Mouse (Mus musculus) adrenal gland (tissue): ENCODE data around the gene Apip.

Source experiments
- intact Hi-C: fragments of 180-260 bp; cut with DNase I; formaldehyde crosslinking; loops from one replicate; pipeline ENCODE4 v1.15.1; 2025

Gene Apip

DNA sequence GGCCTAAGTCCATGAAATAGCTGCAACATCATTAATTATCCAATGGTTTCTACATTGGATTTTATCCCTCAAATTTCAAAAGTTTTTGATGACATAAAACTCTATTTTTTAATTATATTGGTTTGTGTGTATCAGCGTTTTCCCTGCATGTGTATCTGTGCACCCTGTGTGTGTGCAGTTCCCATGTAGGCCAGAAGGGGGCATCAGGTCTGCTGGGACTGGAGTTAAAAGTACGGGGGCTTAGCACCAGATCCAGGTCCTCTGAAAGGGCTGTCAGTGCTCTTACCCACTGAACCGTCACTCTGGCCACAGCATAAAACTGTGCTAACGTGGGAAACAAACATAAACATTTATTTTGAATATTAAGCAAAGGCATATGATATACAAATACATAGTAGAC is 14.6 kb downstream of the Apip start:
- intact Hi-C loops, result loop anchor here (1.0 to 5.0 kb wide), 3 partner anchors 44 to 334 kb away; no protein-coding TSS in a partner anchor

DNA sequence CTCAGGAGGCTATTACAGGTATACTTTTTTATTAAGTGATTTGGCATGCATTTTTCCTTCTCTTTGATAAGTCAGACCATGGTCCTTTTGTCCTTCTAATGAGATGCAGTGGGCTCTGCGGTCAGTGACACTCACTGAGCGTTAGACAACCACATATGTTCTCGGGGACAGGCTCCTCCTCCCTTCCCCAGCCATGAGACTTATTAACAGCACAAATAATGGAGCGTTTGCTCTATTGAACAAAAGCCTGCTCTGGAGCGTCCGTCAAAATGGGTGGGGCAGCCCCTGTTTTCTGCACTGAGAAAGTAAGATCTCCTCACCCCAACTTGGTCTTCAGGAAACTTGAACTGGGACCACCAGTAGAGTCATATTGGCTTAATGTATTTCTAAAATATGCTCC is 16.0 kb downstream of the Apip start:
- intact Hi-C loops, result loop anchor here (5.0 kb wide), 2 partner anchors 43 to 333 kb away; no protein-coding TSS in a partner anchor

DNA sequence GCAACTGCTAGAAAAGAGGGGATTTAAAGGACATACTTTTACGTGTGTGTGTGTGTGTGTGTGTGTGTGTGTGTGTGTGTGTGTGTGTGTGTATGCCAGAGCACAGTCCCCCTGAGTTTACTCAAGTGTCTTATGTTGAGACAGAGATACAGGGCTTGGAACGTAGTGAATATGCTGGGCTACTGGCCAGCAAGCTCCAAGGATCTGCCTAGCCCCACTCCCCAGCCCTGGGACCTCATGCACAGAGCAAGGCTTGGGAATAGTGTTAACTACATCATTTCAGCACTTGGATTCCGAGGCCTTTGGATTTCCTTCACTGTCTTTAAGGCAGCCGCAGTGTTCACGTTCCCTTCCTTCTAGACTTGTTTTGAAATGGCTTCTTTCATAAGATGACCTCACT is 29.1 kb downstream of the Apip start:
- intact Hi-C loops, result no loop called here

DNA sequence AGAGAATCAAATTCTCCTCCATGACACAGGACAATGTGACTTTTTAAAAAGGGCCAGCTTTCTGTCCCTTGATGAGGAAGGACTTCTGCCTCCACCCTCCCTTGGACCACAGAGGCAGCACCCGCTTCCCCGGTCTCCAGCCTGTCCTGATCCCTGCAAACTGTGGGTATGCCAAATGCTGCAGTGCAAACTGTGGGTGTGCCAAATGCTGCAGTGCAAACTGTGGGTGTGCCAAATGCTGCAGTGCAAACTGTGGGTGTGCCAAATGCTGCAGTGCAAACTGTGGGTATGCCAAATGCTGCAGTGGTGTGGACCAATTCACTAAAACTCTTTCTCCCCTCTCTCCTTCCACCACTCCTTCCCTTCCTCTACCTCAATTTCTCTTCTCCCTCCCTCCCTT is 32.7 kb downstream of the Apip start:
- intact Hi-C loops, result no loop called here

DNA sequence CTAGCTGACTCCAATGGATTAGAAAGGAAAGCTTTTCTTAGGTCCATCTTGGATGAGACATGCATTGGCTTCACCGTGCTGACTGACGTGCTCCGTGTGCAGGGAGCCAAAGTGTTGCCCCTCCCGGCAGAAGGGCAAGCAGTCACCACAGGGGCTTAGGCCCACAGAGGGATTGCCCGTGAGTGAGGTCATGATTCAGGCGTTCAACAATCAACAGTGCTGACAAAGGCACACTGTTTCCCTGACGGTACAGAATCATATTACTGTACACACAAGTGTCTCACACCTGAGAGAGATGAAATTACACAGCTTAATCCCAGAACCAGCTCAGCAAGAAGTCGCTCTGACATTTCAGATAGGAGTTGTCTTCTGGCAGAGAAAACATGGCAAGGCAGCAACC is 38.2 kb downstream of the Apip start:
- intact Hi-C loops, result no loop called here

DNA sequence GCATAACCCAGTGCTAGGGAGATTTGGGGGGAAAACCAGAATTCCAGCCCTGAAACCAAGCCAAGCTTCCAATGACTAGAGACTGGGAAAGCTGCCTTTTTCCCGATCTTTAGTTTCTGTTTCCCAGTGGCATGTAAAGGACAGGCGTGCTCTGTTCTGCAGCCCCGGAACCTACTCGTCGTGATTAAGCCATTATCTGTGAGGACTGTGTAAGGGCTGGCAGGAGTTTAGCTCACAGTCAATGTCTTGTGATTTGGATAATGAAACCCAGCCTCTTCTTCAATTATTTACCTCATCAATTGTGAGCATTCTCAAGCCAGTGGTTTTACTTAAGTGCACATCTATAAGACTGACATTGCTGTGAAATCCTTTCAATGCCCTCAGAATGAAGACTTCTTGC is 43.7 kb downstream of the Apip start:
- intact Hi-C loops, result no loop called here

DNA sequence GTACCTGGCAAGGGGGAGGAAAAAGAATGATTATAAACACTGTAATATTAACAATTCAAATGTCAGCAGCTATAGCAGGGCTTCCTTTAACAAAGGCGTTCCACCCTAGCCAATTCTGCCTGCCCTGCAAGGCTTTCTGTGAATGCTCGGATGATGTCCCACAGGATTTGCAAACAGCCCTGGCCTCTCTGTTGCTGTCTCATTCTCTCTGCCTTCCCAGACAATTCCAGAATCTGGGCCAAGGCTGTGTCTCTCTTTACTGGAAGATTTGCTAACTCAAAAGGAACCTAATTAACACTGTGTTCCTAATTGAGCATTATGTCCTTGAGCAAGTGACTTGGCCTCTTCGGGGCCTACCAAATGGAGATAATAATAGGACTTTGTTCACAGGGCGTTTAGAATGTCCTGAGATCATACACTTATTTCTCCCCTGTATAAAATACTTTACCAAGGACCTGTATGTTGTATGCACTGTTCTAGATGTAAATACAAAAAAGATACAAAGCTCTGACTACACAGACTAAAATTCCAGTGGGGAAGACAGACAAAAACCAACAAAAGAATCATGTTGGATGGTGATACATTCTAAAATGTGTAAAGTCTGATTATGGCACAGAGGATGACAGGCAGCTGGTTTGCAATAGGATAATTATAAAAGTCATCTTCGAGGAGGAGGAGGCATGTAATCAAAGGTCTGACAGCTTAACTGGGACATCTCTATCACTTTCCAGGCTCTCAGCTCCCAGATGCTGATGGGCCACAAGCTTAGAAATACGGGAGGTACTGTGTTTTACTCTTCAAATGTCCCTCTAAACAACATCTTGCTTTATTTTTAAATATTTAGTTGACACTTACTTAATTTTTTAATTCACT is 45.1 kb downstream of the Apip start:
- intact Hi-C loops, result no loop called here

DNA sequence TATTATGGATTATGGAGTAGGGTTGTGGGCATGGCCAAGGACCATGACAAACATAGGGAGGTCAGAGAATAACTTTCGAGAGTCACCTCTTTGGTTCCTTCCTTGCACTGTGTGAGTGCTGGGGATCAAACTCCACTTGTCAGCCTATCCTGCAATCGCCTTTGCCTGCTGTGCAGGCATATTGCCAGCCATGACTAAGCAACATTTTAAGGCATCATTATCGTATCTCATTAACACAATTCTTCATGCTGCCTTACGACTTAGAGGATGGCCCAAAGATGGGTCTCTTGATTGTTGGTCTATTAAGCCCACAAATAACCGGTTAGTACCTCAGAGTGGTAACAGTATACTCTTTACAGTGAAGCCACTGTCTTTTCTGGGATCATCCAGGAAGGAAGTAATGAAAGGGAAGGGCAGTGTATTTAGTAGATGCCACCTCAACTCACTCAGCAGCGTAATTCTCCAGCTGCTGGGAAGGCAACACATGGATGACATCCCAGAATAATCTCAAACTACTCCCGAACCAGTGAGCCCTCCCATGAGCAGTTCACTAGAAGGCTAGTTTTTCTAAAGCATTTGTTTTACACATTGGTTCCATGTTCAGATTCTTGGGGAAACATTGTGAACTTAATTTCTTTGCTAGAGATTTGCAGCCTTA is 45.9 kb downstream of the Apip start:
- intact Hi-C loops, result no loop called here

DNA sequence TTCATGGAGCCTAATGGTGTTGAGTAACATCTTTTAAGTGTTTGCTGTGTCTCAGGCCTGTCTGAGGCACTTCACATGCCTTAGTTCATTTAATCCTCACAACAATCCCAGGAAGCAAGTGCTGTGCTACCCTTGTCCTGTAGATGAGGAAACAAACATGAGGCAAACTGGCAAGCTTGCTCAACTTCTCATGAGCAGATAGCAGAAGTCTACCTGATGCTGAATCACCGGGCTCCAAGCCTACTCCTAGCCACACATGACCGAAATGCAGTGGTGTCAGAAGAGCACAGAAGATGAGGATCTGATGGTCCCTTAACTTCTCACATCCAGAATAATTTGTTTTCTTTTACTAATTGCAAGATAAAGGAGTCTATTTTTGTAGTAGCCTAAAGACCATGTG is 56.2 kb downstream of the Apip start:
- intact Hi-C loops, result loop anchor here (5.0 kb wide), 1 partner anchor 42 kb away; no protein-coding TSS in a partner anchor

DNA sequence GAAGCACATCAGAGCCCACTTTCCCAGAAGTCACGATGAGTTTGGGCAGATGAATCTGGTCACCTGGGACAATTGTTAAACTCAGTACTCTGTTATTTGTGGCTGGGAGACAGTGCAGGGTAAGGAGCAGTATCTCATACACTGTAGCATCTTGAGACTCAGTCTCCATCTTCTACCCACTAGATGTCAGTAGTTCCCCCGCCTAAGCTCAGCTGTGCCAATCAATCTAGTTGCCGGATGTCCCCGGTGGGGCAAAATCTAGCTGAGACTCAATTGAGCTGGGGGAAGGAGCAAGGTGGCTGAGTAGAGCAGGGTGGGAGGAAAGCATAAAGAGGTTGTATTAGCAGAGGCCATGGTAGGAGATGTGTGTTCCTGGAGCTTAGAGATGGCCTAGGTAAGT is 57.7 kb downstream of the Apip start:
- intact Hi-C loops, result loop anchor here (5.0 kb wide), 1 partner anchor 44 kb away; no protein-coding TSS in a partner anchor

DNA sequence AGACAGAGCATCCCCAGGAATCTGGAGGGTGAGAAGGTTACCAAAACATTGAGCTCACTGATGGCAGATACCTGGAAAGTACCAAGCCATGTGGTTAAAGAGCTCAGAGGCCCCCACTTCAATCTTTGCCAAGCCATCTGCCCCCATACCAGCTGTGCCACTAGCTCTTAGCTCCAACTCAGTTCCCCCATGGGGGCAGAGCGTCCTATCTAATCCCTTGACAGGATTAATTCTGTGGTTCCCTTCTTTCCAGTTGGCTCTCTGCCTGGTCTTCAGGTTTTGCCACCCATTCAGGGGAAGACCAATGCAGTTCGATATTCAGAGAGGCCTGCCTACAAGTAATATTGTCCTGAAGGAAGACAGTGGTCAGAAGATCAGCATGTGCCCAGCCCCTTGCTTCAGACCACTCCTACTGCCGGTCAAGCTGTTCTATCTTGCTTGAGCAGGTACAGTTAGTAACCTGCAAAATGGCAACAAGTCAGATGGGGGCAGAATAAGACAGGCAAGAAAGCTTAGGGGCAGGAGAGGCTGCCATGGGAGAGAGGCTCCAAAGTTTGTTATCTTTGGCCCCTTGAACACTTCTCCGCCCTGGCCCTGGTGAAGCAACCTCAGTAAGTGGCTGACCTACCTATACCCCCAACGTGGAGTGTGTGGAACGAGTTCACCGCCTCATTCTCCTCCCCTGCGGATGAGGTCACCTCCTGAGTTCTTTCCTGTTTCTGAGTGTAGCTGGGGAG is 65.2 kb downstream of the Apip start:
- intact Hi-C loops, result loop anchor here (5.0 kb wide), 1 partner anchor 209 kb away; no protein-coding TSS in a partner anchor
